Mouse (Mus musculus): ENCODE measurements around the gene Olfr618. TPM values are rescaled to one million over a fixed set of nuclear protein-coding genes. Genes with fewer than 3 reads are reported as not detected.

Olfr618 gene
- total RNA-seq, 1 experiment: not detected

DNA sequence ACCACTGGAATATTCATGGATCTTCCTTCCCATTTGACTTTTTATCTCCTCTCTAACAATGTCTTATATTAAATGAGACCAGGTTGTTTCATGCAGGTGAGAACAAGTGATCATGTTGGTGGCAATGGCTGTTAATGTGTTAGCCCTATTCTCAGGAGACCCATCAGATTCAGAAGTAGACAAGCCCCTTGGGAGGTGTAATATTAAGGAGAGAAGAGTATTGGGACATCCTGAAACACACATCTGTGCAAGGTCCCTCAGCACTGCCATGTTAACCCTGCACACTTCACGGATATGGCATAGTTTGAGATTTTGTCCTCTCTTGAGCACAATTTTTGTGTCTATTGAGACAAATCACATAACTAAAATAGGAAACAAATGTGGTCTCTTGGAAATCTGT is 52.7 kb downstream of the Olfr618 start, which contains the start of gene Olfr622:
Gene Olfr622, minus strand, starts transcription at position 101 of the 400 bp plus-strand sequence.
- no peaks in the 10 kb centered on the region for H3K9me3 ChIP-seq (ENCODE audit: control insufficient read depth, insufficient read depth, low read depth, low read length)
- no peak for DNase-seq (ENCODE audit: low read depth, low spot score)
- H3K4me1 ChIP-seq (ENCODE audit: control insufficient read depth in 2 of 2, insufficient read depth in 2 of 2, low read length in 2 of 2, poor library complexity in 1 of 2): no peaks in the 10 kb centered on the region
- in situ Hi-C loops (cut with MboI; ENCODE audit: low sequenced_read_pairs in 2 of 2, unreplicated experiment in 2 of 2): no loop called here
- H3K4me3 ChIP-seq (ENCODE audit: insufficient read depth in 1 of 2, low read depth in 1 of 2, low read length in 2 of 2, poor library complexity in 1 of 2, severe bottlenecking in 1 of 2): no peak within 1 kb of the TSS
- TF ChIP-seq HCFC1 (IDR thresholded peaks at IDR 0.05; ENCODE audit: borderline replicate concordance, insufficient read depth, low read length) (no peak), ZNF384 (IDR thresholded peaks at IDR 0.05; ENCODE audit: low read depth, low read length) (no peak), CHD2 (IDR thresholded peaks at IDR 0.05; ENCODE audit: low read depth, low read length) (no peak), ZC3H11A (IDR thresholded peaks at IDR 0.05; ENCODE audit: borderline replicate concordance, low read depth, low read length) (no peak), MAFK (IDR thresholded peaks at IDR 0.05; ENCODE audit: insufficient read depth, low read depth, low read length) (no peak)
- H3K36me3 ChIP-seq (ENCODE audit: control insufficient read depth, insufficient read depth, low read length, poor library complexity, severe bottlenecking): no peaks in the 10 kb centered on the region
- H3K9ac ChIP-seq (ENCODE audit: insufficient read depth, low read depth, low read length, poor library complexity, severe bottlenecking): no peak within 1 kb of the TSS
- no peak within 1 kb of the TSS for H3K27ac ChIP-seq (ENCODE audit: insufficient read depth, low read depth, low read length, poor library complexity, severe bottlenecking)

- in situ Hi-C loops (cut with MboI; ENCODE audit: low sequenced_read_pairs in 2 of 2, unreplicated experiment in 2 of 2): no loop called here
- Histone ChIP-seq H3K4me1 (ENCODE audit: control insufficient read depth in 2 of 2, insufficient read depth in 2 of 2, low read length in 2 of 2, poor library complexity in 1 of 2) (no peaks in the 10 kb centered on the region), H3K27ac (ENCODE audit: insufficient read depth, low read depth, low read length, poor library complexity, severe bottlenecking) (no peak overlapping the region), H3K36me3 (ENCODE audit: control insufficient read depth, insufficient read depth, low read length, poor library complexity, severe bottlenecking) (no peaks in the 10 kb centered on the region), H3K9ac (ENCODE audit: insufficient read depth, low read depth, low read length, poor library complexity, severe bottlenecking) (no peak overlapping the region), H3K4me3 (ENCODE audit: insufficient read depth in 1 of 2, low read depth in 1 of 2, low read length in 2 of 2, poor library complexity in 1 of 2, severe bottlenecking in 1 of 2) (no peak overlapping the region), H3K9me3 (ENCODE audit: control insufficient read depth, insufficient read depth, low read depth, low read length) (no peaks in the 10 kb centered on the region)
- DNase-seq (ENCODE audit: low read depth, low spot score): no peak
- TF ChIP-seq CHD2 (IDR thresholded peaks at IDR 0.05; ENCODE audit: low read depth, low read length): no peak
- no peak for TF ChIP-seq HCFC1 (IDR thresholded peaks at IDR 0.05; ENCODE audit: borderline replicate concordance, insufficient read depth, low read length)
- TF ChIP-seq ZNF384 (IDR thresholded peaks at IDR 0.05; ENCODE audit: low read depth, low read length): no peak
- no peak for TF ChIP-seq MAFK (IDR thresholded peaks at IDR 0.05; ENCODE audit: insufficient read depth, low read depth, low read length)
- no peak for TF ChIP-seq ZC3H11A (IDR thresholded peaks at IDR 0.05; ENCODE audit: borderline replicate concordance, low read depth, low read length)
These were observed 54.2 kb downstream of the Olfr618 start for GRCm38 (mm10) chr7:103644070-103644469.

Other genes starting within 250 kb of the Olfr618 start
- gene Olfr600, start 240.4 kb upstream of the Olfr618 start, total RNA-seq (2012; rRNA removed): not detected in 2 replicates
- not detected in 2 replicates for gene Olfr601, start 227.4 kb upstream of the Olfr618 start, total RNA-seq (2012; rRNA removed)
- gene Olfr603, start 203.9 kb upstream of the Olfr618 start, total RNA-seq (2012; rRNA removed): not detected in 2 replicates
- 3.7 and 6.4 TPM in 2 replicates for gene Usp17lc, start 175.0 kb upstream of the Olfr618 start, total RNA-seq (2012; rRNA removed)
- gene Olfr605, start 144.7 kb upstream of the Olfr618 start, total RNA-seq (2012; rRNA removed): not detected in 2 replicates
- not detected in 2 replicates for gene Olfr606, start 141.1 kb upstream of the Olfr618 start, total RNA-seq (2012; rRNA removed)
- gene Olfr607, start 126.0 kb upstream of the Olfr618 start, total RNA-seq (2012; rRNA removed): not detected in 2 replicates
- gene Olfr608, start 120.2 kb upstream of the Olfr618 start, total RNA-seq (2012; rRNA removed): not detected in 2 replicates
- not detected in 2 replicates for gene Olfr609, start 92.0 kb upstream of the Olfr618 start, total RNA-seq (2012; rRNA removed)
- gene Olfr610, start 78.0 kb upstream of the Olfr618 start, total RNA-seq (2012; rRNA removed): not detected in 2 replicates
- gene Olfr611, start 69.3 kb upstream of the Olfr618 start, total RNA-seq (2012; rRNA removed): not detected in 2 replicates
- not detected in 2 replicates for gene Olfr612, start 47.4 kb upstream of the Olfr618 start, total RNA-seq (2012; rRNA removed)
- gene Olfr613, start 42.0 kb upstream of the Olfr618 start, total RNA-seq (2012; rRNA removed): not detected in 2 replicates
- gene Olfr615, start 34.0 kb upstream of the Olfr618 start, total RNA-seq (2012; rRNA removed): not detected in 2 replicates
- gene Olfr616, start 21.0 kb upstream of the Olfr618 start, total RNA-seq (2012; rRNA removed): not detected in 2 replicates
- not detected in 2 replicates for gene Olfr617, start 17.0 kb upstream of the Olfr618 start, total RNA-seq (2012; rRNA removed)
- not detected in 2 replicates for gene Olfr619, start 10.5 kb downstream of the Olfr618 start, total RNA-seq (2012; rRNA removed)
- gene Olfr620, start 22.4 kb downstream of the Olfr618 start, total RNA-seq (2012; rRNA removed): not detected in 2 replicates
- gene Olfr622, start 52.6 kb downstream of the Olfr618 start, total RNA-seq (2012; rRNA removed): not detected in 2 replicates
- not detected in 2 replicates for gene Olfr623, start 73.6 kb downstream of the Olfr618 start, total RNA-seq (2012; rRNA removed)
- 0.04 TPM in 1 of 2 replicates, not detected in the other for gene Olfr624, start 81.1 kb downstream of the Olfr618 start, total RNA-seq (2012; rRNA removed)
- not detected in 2 replicates for gene Olfr625-ps1, start 92.6 kb downstream of the Olfr618 start, total RNA-seq (2012; rRNA removed)
- not detected in 2 replicates for gene Olfr243, start 124.6 kb downstream of the Olfr618 start, total RNA-seq (2012; rRNA removed)
- gene Olfr628, start 140.3 kb downstream of the Olfr618 start, total RNA-seq (2012; rRNA removed): not detected in 2 replicates
- gene Olfr629, start 154.8 kb downstream of the Olfr618 start, total RNA-seq (2012; rRNA removed): not detected in 2 replicates
- gene Olfr630, start 167.2 kb downstream of the Olfr618 start, total RNA-seq (2012; rRNA removed): not detected in 2 replicates
- not detected in 2 replicates for gene Olfr69, start 181.5 kb downstream of the Olfr618 start, total RNA-seq (2012; rRNA removed)
- not detected in 2 replicates for gene Olfr68, start 189.6 kb downstream of the Olfr618 start, total RNA-seq (2012; rRNA removed)
- gene Olfr67, start 201.7 kb downstream of the Olfr618 start, total RNA-seq (2012; rRNA removed): not detected in 2 replicates
- gene Hbb-bt, start 223.9 kb downstream of the Olfr618 start, total RNA-seq (2012; rRNA removed): not detected in 2 replicates
- gene Hbb-bs, start 238.0 kb downstream of the Olfr618 start, total RNA-seq (2012; rRNA removed): not detected in 2 replicates

Measured in ES-E14 (cell line).